Mouse (Mus musculus) heart, embryonic 15.5 days (tissue): ENCODE measurements around the gene Clec2d. TPM values are rescaled to one million over a fixed set of nuclear protein-coding genes. Genes with fewer than 3 reads are reported as not detected.
A peak's percentile ranks its signal among the peaks of the same experiment; 100 is the strongest.

Experiments used
- ATAC-seq: fragments of 200-750 bp; cut with Nextera tagmentation; replicated peaks from 2 replicates; pipeline ENCODE4 v1.8.0; 2017; ENCODE audit warnings: low read depth, moderate TSS enrichment; ENCODE audit not compliant: insufficient number of reproducible peaks, insufficient read depth, low FRiP score
- H3K27ac ChIP-seq: fragments of 300-500 bp; sonication (generic); 2 replicates; pipeline ENCODE4 v1.5.1; 2015; ENCODE audit warnings: mild to moderate bottlenecking, inconsistent platforms
- H3K27me3 ChIP-seq: fragments of 300-500 bp; sonication (generic); 2 replicates; pipeline ENCODE4 v1.6.1; 2015; ENCODE audit warnings: inconsistent platforms
- H3K36me3 ChIP-seq: fragments of 300-500 bp; sonication (generic); 2 replicates; pipeline ENCODE4 v1.6.1; 2015; ENCODE audit warnings: mild to moderate bottlenecking, inconsistent platforms
- H3K4me1 ChIP-seq: fragments of 300-500 bp; sonication (generic); replicated peaks from 2 replicates; pipeline ENCODE4 v1.6.1; 2015; ENCODE audit warnings: inconsistent platforms
- H3K4me2 ChIP-seq: fragments of 300-500 bp; sonication (generic); 2 replicates; pipeline ENCODE4 v1.6.1; 2015; ENCODE audit warnings: inconsistent platforms, mild to moderate bottlenecking, moderate library complexity
- H3K4me3 ChIP-seq: fragments of 300-500 bp; sonication (generic); 2 replicates; pipeline ENCODE4 v1.5.1; 2015; ENCODE audit warnings: mild to moderate bottlenecking, inconsistent platforms
- H3K9ac ChIP-seq: fragments of 300-500 bp; sonication (generic); 2 replicates; pipeline ENCODE4 v1.6.1; 2015; ENCODE audit warnings: mild to moderate bottlenecking, inconsistent platforms
- H3K9me3 ChIP-seq: fragments of 300-500 bp; sonication (generic); replicated peaks from 2 replicates; pipeline ENCODE4 v1.6.1; 2016; ENCODE audit warnings: inconsistent platforms
- WGBS: fragments of 180-500 bp; shearing (Covaris S2); methylation state at CpG from one replicate; pipeline ENCODE4 v1.1.7; 2015; ENCODE audit warnings: mixed read lengths; 5-methylcytosine and 5-hydroxymethylcytosine counted together
- polyA plus RNA-seq: library from polyadenylated mRNA; unstranded; fragments of >200 nt; fragmentation: Nextera tagmentation; extraction: Ambion mirVana; gene quantifications from 2 replicates; pipeline ENCODE4 v1.2.1, GENCODE M21; 2015

Clec2d gene
- polyA plus RNA-seq, 1 experiment from 2014 or later, result 0.37 TPM

DNA sequence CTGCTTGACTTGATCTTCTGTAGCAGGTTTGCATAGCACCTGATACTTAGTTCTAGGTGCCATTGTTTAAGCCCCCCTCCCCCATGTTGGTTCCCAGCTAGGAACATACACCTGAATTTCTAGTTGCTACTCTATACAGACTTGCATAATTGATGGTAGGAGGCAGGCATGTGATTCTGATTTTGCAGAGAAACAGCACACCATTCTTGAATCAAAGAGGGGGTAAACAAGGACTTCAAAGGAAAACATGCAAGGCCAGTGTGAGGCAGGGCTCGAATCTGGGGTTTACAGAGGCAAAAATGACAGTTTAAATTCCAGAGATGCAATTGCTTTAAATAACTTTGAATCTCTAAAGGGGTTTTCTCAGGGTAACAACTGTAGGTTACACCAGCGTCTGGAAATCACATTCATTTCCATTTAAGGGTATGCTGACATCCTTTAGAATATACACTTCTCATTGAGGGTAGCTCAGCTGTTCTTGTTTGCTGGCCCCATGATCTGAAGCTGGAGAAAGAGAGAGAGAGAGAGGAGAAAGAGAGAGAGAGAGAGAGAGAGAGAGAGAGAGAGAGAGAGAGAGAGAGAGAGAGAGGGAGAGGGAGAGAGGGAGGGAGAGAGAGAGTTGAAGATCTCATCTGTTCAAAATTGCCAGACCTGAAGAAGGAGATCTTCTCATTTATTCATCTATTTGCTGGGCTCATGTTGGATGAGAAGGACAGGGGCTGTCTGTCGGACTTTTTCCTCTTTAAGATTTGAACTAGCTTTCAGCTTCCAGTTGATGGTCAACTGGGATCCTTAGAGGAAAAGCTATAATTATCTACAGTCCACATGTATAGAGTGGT lies 48.7 kb downstream of the Clec2d start:
- no peaks in the 10 kb centered on the region for H3K9me3 ChIP-seq
- no peak overlapping the region for H3K4me3 ChIP-seq
- no peaks in the 10 kb centered on the region for H3K36me3 ChIP-seq
- no peaks in the 10 kb centered on the region for H3K27me3 ChIP-seq
- no peak overlapping the region for H3K9ac ChIP-seq
- no peak for ATAC-seq
- WGBS, result 34% methylated on average over 3 of the region's 3 CpGs
- peaks cover 14% of the 10 kb centered on the region for H3K4me1 ChIP-seq
- H3K4me2 ChIP-seq, result no peak overlapping the region
- H3K27ac ChIP-seq, result peak overlapping the region; percentile 87

DNA sequence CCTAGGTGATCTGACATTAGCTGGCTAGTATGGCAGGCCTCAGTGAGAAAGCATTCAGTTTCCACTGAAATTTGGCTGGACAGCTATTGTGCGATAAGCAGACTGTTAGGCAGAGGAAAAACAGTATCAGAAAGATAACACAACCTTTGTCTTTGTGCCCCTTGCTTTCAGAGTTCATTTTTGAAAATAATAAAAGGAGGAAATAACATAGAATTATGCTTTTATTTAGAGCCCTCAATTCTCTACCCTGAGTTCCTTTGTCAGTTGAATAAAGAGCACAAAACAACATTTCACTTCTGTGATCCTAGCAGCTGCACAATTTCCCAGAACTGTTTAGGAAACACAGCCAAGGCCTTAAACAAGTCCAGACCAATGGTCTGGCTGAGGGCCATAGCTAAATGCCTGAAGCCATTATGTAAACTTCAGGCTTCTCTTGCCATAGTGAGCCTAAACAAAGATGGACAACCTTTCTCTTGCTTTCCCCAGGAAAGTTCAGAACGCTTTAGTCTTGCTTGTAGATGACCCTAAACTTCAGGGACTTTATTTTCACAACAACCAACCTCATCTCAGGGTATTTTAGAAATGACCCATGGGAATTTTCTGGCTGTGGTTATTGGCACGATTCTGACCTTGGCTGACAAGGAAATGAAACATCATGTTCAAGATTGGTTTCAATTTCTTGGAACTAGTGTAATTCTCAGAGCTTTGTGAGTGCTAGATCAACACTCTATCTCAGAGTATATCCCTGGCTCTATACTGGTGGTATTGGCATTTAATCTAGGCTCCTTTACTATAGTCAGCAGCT lies 49.6 kb downstream of the Clec2d start:
- no peaks in the 10 kb centered on the region for H3K36me3 ChIP-seq
- no peaks in the 10 kb centered on the region for H3K27me3 ChIP-seq
- ATAC-seq, result peak; percentile 79
- H3K9ac ChIP-seq, result no peak overlapping the region
- H3K4me1 ChIP-seq, result peaks cover 14% of the 10 kb centered on the region
- no peaks in the 10 kb centered on the region for H3K9me3 ChIP-seq
- no peak overlapping the region for H3K4me3 ChIP-seq
- WGBS, result 37% methylated on average over 3 of the region's 3 CpGs
- peak overlapping the region; percentile 87 for H3K27ac ChIP-seq
- H3K4me2 ChIP-seq, result no peak overlapping the region

DNA sequence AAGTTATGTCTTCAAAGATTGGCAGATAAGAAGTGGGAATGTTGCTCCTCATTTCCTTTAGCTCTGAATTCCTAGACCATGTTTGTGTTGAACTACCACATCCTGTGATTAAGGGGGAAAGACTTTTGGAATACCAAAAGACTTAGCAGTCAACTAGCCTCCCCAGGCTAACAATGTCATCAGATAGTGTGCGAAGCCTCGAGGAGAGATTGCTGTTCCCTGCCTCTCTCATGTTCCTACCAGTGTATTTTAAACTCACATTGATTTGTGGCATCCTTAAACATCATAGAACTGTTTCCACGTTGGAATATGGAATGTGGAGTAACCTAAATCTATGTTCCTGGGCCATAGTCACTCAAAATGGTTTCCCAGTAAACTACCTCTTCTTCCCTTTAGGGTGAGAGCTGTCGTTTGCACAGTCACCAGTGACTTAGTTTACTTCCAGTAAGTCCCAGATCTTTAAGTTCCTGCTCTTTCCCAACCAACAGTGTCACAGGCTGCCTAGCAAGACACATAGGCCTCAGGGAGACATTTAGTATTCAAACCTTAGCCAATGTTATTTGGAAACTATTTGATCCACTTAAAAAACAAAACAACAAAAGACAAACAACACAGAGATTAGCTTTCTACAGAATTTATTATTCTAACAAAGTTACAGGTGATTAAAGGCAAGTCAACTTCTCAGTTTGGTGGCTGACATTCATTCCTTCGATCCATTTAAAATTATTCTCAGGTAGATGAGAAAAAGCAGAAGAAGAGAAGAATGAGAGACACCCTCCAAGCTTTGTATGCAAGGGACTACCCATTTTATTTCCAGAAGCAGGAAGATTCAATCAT lies 51.8 kb downstream of the Clec2d start:
- ATAC-seq, result no peak
- peak overlapping the region; percentile 69 for H3K27ac ChIP-seq
- WGBS, result 67% methylated on average over 5 of the region's 5 CpGs

DNA sequence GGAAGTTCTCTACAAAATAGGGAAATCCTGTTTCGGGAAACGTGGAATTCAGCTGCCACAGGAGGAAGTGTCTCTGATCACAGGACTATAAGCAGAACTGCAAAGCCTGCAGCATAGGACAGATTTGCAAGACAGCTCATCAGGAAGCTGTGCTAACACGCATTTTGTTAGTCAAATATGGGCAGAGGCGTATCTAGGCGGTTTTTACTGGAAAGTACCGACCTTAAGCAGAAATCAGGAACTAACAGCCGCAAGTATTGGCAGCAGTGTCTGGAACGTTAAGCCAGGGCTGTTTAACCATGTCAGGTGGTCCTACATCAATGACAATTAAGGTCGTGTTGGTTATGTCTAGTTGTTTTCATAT lies 52.4 kb downstream of the Clec2d start:
- no peaks in the 10 kb centered on the region for H3K9me3 ChIP-seq
- no peak overlapping the region for H3K4me2 ChIP-seq
- H3K4me1 ChIP-seq, result peaks cover 17% of the 10 kb centered on the region
- H3K36me3 ChIP-seq, result no peaks in the 10 kb centered on the region
- 55% methylated on average over 9 of the region's 9 CpGs for WGBS
- peak overlapping the region; percentile 69 for H3K27ac ChIP-seq
- no peaks in the 10 kb centered on the region for H3K27me3 ChIP-seq
- H3K4me3 ChIP-seq, result no peak overlapping the region
- H3K9ac ChIP-seq, result no peak overlapping the region
- no peak for ATAC-seq

More for the DNA sequence above, 51.8 kb downstream of the Clec2d start:
- H3K4me1 ChIP-seq, result peaks cover 14% of the 10 kb centered on the region
- H3K36me3 ChIP-seq, result no peaks in the 10 kb centered on the region
- H3K27me3 ChIP-seq, result no peaks in the 10 kb centered on the region
- no peak overlapping the region for H3K4me3 ChIP-seq
- no peak overlapping the region for H3K9ac ChIP-seq
- no peaks in the 10 kb centered on the region for H3K9me3 ChIP-seq
- H3K4me2 ChIP-seq, result no peak overlapping the region

DNA sequence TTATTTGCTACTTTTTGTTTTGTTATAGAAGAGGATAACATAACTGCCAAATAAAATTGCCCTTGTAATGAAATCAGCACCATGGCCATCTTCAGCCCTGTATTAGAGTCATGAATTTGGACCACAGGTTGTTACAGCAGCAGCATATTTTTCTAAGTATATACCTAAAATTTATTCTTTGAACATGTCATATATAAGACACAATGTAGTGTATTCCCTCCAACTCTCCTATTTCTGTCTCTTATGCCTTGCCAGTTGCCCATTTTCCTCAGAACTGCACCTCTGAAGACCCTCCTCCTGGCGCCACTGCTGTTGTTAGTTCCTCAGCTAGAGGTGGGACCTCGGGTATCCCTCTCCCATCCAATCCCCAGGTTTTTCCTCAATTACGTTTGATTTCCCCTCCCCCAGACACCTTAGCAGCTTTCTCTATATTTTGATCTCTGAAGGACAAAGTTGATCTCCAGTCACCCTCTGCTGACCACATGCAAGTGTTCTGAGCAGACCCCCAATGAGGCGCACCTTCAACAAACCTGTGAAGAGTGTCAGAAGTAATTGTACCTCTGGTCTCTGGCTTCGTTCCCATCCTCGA lies 53.0 kb downstream of the Clec2d start:
- no peaks in the 10 kb centered on the region for H3K27me3 ChIP-seq
- 62% methylated on average over 6 of the region's 6 CpGs for WGBS
- peak overlapping the region; percentile 69 for H3K27ac ChIP-seq
- H3K9me3 ChIP-seq, result no peaks in the 10 kb centered on the region
- H3K4me1 ChIP-seq, result peaks cover 18% of the 10 kb centered on the region
- no peak overlapping the region for H3K4me3 ChIP-seq
- H3K36me3 ChIP-seq, result no peaks in the 10 kb centered on the region
- ATAC-seq, result no peak
- H3K9ac ChIP-seq, result no peak overlapping the region
- H3K4me2 ChIP-seq, result no peak overlapping the region; the same call in 1 of the 2 replicates

DNA sequence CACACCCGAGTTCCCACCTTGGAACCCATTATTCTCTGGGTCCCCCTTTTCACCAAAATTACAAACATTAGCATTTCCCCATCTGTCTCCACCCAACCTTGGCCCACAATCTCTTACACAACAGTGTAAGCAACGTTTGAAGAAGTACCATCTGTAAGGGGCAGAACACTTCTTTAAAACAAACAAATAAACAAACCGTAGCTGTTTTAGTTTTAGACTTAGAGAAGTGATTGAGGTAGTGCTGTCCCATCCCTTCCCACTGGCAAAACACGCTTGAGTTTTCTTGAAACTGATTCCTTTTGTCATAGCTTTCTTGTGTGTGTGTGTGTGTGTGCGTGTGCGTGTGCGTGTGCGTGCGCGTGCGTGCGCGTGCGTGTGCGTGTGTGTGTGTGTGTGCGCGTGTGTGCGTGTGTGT lies 53.5 kb downstream of the Clec2d start:
- Histone ChIP-seq H3K4me2 (no peak overlapping the region; the same call in 1 of the 2 replicates), H3K36me3 (no peaks in the 10 kb centered on the region), H3K4me1 (peaks cover 15% of the 10 kb centered on the region), H3K9me3 (no peaks in the 10 kb centered on the region), H3K9ac (no peak overlapping the region), H3K27ac (peak overlapping the region; percentile 69), H3K27me3 (no peaks in the 10 kb centered on the region), H3K4me3 (no peak overlapping the region)
- 61% methylated on average over 18 of the region's 18 CpGs for WGBS
- ATAC-seq, result no peak

DNA sequence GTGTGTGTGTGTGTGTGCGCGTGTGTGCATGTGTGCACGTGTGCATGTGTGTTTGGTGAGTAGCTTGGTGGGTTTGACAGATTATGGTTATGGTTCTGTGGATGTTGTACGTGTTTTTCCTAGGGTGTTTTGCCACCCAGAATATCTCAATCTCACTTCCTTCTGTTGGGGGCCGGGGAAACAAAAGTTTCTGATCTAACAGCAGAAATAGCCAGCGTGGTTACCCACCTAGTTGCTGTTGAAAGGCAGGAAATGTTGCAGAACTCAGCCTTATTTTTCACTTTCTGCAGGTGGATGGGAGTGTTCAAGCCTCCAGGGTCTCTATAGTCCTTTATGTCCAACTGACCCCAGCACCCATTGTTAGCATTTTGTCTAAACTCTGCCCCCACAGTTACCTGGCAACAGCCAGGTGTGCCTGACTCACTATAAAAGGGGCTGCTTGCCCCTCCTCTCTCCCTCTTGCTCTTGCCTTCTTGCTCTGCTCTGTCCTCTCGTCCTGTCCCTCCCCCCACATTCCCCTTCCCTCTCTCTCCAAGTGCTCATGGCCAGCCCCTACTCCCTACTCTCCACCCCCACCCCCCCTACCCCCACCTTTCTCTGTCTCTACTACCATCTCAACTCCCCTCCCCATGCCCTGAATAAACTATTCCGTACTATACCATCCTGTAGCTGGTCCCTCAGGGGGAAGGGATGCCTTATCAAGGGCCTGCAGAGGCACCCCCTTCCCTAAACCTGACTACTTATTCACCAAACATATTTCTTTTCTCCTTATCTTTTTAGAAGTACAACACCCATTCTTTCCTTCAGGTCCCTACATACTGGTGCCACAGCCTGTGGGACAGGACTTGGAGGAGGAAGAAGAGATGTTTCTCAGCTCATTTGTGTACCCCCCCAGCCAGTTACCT lies 54.3 kb downstream of the Clec2d start:
- no peak overlapping the region for H3K9ac ChIP-seq
- H3K4me2 ChIP-seq, result no peak overlapping the region
- ATAC-seq, result no peak
- no peaks in the 10 kb centered on the region for H3K36me3 ChIP-seq
- H3K27me3 ChIP-seq, result no peaks in the 10 kb centered on the region
- peaks cover 13% of the 10 kb centered on the region for H3K4me1 ChIP-seq
- no peak overlapping the region for H3K4me3 ChIP-seq
- WGBS, result 63% methylated on average over 8 of the region's 8 CpGs
- no peaks in the 10 kb centered on the region for H3K9me3 ChIP-seq
- H3K27ac ChIP-seq, result peak overlapping the region; percentile 69

DNA sequence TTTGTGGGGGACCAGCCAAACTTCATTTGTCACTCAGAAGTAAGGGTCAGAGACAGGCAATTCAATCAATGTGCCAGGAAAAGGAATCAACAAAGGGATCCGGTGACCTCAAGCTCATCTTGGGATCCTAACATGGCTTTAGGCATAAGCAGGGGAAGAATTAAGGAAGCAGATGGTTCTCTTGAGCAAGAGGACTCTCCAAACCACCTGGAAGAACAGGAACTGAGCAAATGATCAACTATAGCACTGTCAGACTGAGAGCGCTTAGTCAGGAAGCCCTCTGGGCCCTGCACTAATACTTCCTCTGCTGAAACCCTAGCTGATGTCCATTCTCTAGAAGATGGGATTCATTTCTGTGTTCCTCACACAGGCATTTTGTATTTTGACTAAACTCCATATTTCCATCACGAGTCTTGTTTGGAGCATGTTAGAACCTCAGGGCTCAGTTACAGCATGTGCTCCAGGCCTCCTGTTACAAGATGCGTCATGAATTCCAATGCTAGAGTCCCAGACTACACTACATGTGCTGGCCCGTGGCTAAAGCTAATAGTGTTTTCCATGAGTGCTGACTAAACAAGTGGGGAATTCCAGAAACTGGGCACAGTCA lies 55.5 kb downstream of the Clec2d start:
- no peak for ATAC-seq
- no peak overlapping the region for H3K9ac ChIP-seq
- no peaks in the 10 kb centered on the region for H3K36me3 ChIP-seq
- H3K9me3 ChIP-seq, result no peaks in the 10 kb centered on the region
- 70% methylated on average over 5 of the region's 5 CpGs for WGBS
- H3K4me2 ChIP-seq, result no peak overlapping the region
- no peak overlapping the region for H3K4me3 ChIP-seq
- peaks cover 6% of the 10 kb centered on the region for H3K4me1 ChIP-seq
- no peaks in the 10 kb centered on the region for H3K27me3 ChIP-seq
- peak overlapping the region; percentile 69 for H3K27ac ChIP-seq
